Mouse (Mus musculus) MEL (cell line): ENCODE measurements around the gene Mrln. TPM values are rescaled to one million over a fixed set of nuclear protein-coding genes. Genes with fewer than 3 reads are reported as not detected.

Source experiments
- DNase-seq: peaks from one replicate; pipeline ENCODE4 v3.0.0; 2011; ENCODE audit warnings: low read depth, low spot score
- H3K27ac ChIP-seq: 2 replicates; pipeline ENCODE4 v1.5.1; 2012; ENCODE audit warnings: low read depth, mild to moderate bottlenecking, control low read depth, low read length, moderate library complexity; ENCODE audit not compliant: control insufficient read depth
- H3K27me3 ChIP-seq, 2 experiments: fragments of 150-350 bp in 1 of 2; sonication (generic) in 1 of 2; 2 replicates each; pipeline ENCODE4 v1.6.1; 2012; ENCODE audit warnings: low read length in 2 of 2, mild to moderate bottlenecking in 2 of 2, improper control_type of control experiment in 1 of 2, moderate library complexity in 1 of 2; ENCODE audit not compliant: insufficient read depth in 2 of 2, control insufficient read depth in 1 of 2
- H3K36me3 ChIP-seq, 2 experiments: 2 replicates each; pipeline ENCODE4 v1.6.1; 2012 to 2014; ENCODE audit warnings: low read length in 2 of 2, improper control_type of control experiment in 1 of 2, inconsistent platforms in 1 of 2, mild to moderate bottlenecking in 1 of 2; ENCODE audit not compliant: insufficient read depth in 2 of 2, control insufficient read depth in 1 of 2
- H3K4me1 ChIP-seq, 2 experiments: fragments of 150-350 bp in 1 of 2; sonication (generic) in 1 of 2; 2 replicates each; pipeline ENCODE4 v1.6.1; 2012; ENCODE audit warnings: low read length in 2 of 2, improper control_type of control experiment in 1 of 2, mild to moderate bottlenecking in 1 of 2; ENCODE audit not compliant: insufficient read depth in 2 of 2, control insufficient read depth in 1 of 2
- H3K4me3 ChIP-seq, 2 experiments: fragments of 150-350 bp in 1 of 2; sonication (generic) in 1 of 2; 2 replicates each; pipeline ENCODE4 v1.5.1; 2012; ENCODE audit warnings: low read depth in 2 of 2, low read length in 2 of 2, mild to moderate bottlenecking in 2 of 2, moderate library complexity in 2 of 2, control low read depth in 1 of 2, improper control_type of control experiment in 1 of 2; ENCODE audit not compliant: control insufficient read depth in 1 of 2, insufficient read depth in 1 of 2
- H3K79me2 ChIP-seq: 2 replicates; pipeline ENCODE4 v1.6.1; 2012; ENCODE audit warnings: mild to moderate bottlenecking, low read length, moderate library complexity; ENCODE audit not compliant: control insufficient read depth, poor library complexity, insufficient read depth
- H3K9ac ChIP-seq: 2 replicates; pipeline ENCODE4 v1.6.1; 2012; ENCODE audit warnings: low read depth, mild to moderate bottlenecking, control low read depth, low read length, moderate library complexity; ENCODE audit not compliant: control insufficient read depth, poor library complexity, severe bottlenecking
- H3K9me3 ChIP-seq: fragments of 150-350 bp; sonication (generic); replicated peaks from 2 replicates; pipeline ENCODE4 v1.6.1; 2012; ENCODE audit warnings: mild to moderate bottlenecking, low read length, improper control_type of control experiment, moderate library complexity; ENCODE audit not compliant: insufficient read depth
- CHD2 ChIP-seq: IDR thresholded peaks from 2 replicates; pipeline ENCODE4 v1.6.1; 2011; ENCODE audit warnings: low read length, improper control_type of control experiment
- CTCF ChIP-seq, 3 experiments: IDR thresholded peaks in 2 of 3; conservative IDR thresholded peaks in 1 of 3; 2 replicates each; pipeline ENCODE4 v1.5.1; 2011 to 2012; ENCODE audit warnings: low read length in 3 of 3, low read depth in 2 of 3, mild to moderate bottlenecking in 2 of 3, improper control_type of control experiment in 1 of 3, inconsistent platforms in 1 of 3, mixed read lengths in 1 of 3, moderate library complexity in 1 of 3; ENCODE audit not compliant: control insufficient read depth in 1 of 3, insufficient read depth in 1 of 3, poor library complexity in 1 of 3, severe bottlenecking in 1 of 3
- ELF1 ChIP-seq: IDR thresholded peaks from 2 replicates; pipeline ENCODE4 v1.6.1; 2014; ENCODE audit warnings: low read depth, mild to moderate bottlenecking, inconsistent platforms, low read length, improper control_type of control experiment, moderate library complexity
- EP300 ChIP-seq, 2 experiments: IDR thresholded peaks; 2 replicates each; pipeline ENCODE4 v1.6.1; 2011; ENCODE audit warnings: improper control_type of control experiment in 2 of 2, low read length in 2 of 2, low read depth in 1 of 2, mild to moderate bottlenecking in 1 of 2
- ETS1 ChIP-seq: IDR thresholded peaks from 2 replicates; pipeline ENCODE4 v1.6.1; 2012; ENCODE audit warnings: low read depth, mild to moderate bottlenecking, inconsistent platforms, low read length, improper control_type of control experiment, moderate library complexity
- GABPA ChIP-seq: IDR thresholded peaks from 2 replicates; pipeline ENCODE4 v1.6.1; 2012; ENCODE audit warnings: low read depth, mild to moderate bottlenecking, inconsistent platforms, low read length, improper control_type of control experiment, moderate library complexity
- KAT2A ChIP-seq: conservative IDR thresholded peaks from 2 replicates; pipeline ENCODE4 v1.6.1; 2012; ENCODE audit warnings: low read depth, low read length, improper control_type of control experiment, inconsistent platforms
- MAFK ChIP-seq: IDR thresholded peaks from 2 replicates; pipeline ENCODE4 v1.6.1; 2011; ENCODE audit warnings: low read depth, mild to moderate bottlenecking, low read length, improper control_type of control experiment, borderline replicate concordance
- MEF2A ChIP-seq: IDR thresholded peaks from 2 replicates; pipeline ENCODE4 v1.6.1; 2014; ENCODE audit warnings: low read depth, mild to moderate bottlenecking, inconsistent platforms, low read length, improper control_type of control experiment; ENCODE audit not compliant: poor library complexity, insufficient replicate concordance, severe bottlenecking; ENCODE audit errors: extremely low read depth
- MXI1 ChIP-seq: IDR thresholded peaks from 2 replicates; pipeline ENCODE4 v1.6.1; 2011; ENCODE audit warnings: mild to moderate bottlenecking, low read depth, low read length, improper control_type of control experiment
- MYB ChIP-seq: IDR thresholded peaks from 2 replicates; pipeline ENCODE4 v1.6.1; 2011; ENCODE audit warnings: mild to moderate bottlenecking, low read depth, low read length, improper control_type of control experiment
- MYC ChIP-seq: IDR thresholded peaks from 2 replicates; pipeline ENCODE4 v1.6.1; 2011; ENCODE audit warnings: low read depth, mild to moderate bottlenecking, low read length, improper control_type of control experiment, moderate library complexity
- NRF1 ChIP-seq: IDR thresholded peaks from 2 replicates; pipeline ENCODE4 v1.6.1; 2014; ENCODE audit warnings: low read depth, mild to moderate bottlenecking, inconsistent platforms, low read length, improper control_type of control experiment, moderate library complexity; ENCODE audit not compliant: poor library complexity, insufficient read depth, severe bottlenecking
- RAD21 ChIP-seq: IDR thresholded peaks from 2 replicates; pipeline ENCODE4 v1.6.1; 2011; ENCODE audit warnings: mild to moderate bottlenecking, low read depth, low read length, improper control_type of control experiment
- SMC3 ChIP-seq: IDR thresholded peaks from 2 replicates; pipeline ENCODE4 v1.6.1; 2011; ENCODE audit warnings: low read depth, low read length, improper control_type of control experiment
- TAL1 ChIP-seq: IDR thresholded peaks from 2 replicates; pipeline ENCODE4 v1.6.1; 2012; ENCODE audit warnings: mild to moderate bottlenecking, inconsistent platforms, low read length, moderate library complexity, mixed read lengths
- UBTF ChIP-seq: IDR thresholded peaks from 2 replicates; pipeline ENCODE4 v1.6.1; 2012; ENCODE audit warnings: low read depth, mild to moderate bottlenecking, inconsistent platforms, low read length, improper control_type of control experiment, moderate library complexity, borderline replicate concordance; ENCODE audit not compliant: insufficient read depth
- USF1 ChIP-seq: IDR thresholded peaks from 2 replicates; pipeline ENCODE4 v1.6.1; 2014; ENCODE audit warnings: low read depth, mild to moderate bottlenecking, inconsistent platforms, low read length, improper control_type of control experiment, moderate library complexity
- USF2 ChIP-seq, 2 experiments: IDR thresholded peaks; 2 replicates each; pipeline ENCODE4 v1.6.1; 2011 to 2012; ENCODE audit warnings: improper control_type of control experiment in 2 of 2, low read length in 2 of 2, borderline replicate concordance in 1 of 2, inconsistent platforms in 1 of 2, low read depth in 1 of 2, mild to moderate bottlenecking in 1 of 2; ENCODE audit not compliant: insufficient read depth in 1 of 2
- ZNF384 ChIP-seq: IDR thresholded peaks from 2 replicates; pipeline ENCODE4 v1.6.1; 2012; ENCODE audit warnings: low read depth, mild to moderate bottlenecking, inconsistent platforms, low read length, improper control_type of control experiment
- polyA plus RNA-seq, 2 experiments: library from polyadenylated mRNA; stranded (reverse) in 1 of 2; unstranded in 1 of 2; fragments of >175 nt in 1 of 2; fragments of >200 nt in 1 of 2; gene quantifications; 2 replicates each; pipeline versions ENCODE4 v1.2.1 to v1.2.4; 2012; ENCODE audit warnings: low replicate concordance in 2 of 2, low read depth in 1 of 2; ENCODE audit not compliant: insufficient read length in 2 of 2, insufficient read depth in 1 of 2, missing spikeins in 1 of 2
- total RNA-seq: library from RNA; depleted of rRNA; stranded (reverse); fragments of 300-350 nt; gene quantifications from 2 replicates; pipeline ENCODE4 v1.2.3, GENCODE M21; 2012

Mrln gene
- total and polyA plus RNA-seq, 3 experiments, result not detected

DNA sequence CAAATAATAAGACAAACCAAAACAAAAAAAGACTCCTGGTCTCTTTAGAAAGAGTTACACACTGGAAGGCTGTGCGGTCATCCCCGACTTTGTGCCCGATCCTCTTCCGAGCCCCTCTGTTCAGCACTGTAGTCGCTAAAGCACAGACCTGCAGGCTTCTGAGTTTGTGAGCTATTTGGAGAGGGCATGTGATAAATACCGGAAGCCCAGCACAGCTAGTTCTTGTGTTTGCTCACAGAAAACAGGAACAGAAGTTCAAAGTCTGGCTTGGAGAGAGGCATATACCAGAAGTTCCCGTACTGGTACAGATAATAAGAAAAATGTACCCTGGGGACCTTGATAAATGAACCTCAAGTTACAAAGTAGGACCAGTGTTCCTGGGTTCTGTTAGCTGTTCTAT, 9.2 kb upstream of the Mrln start (continued):
- peak; percentile 53 for TF ChIP-seq TAL1
- TF ChIP-seq ETS1, result peak; percentile 75
- TF ChIP-seq SMC3, result no peak
- TF ChIP-seq NRF1, result no peak
- no peak for TF ChIP-seq ZNF384
- TF ChIP-seq MYC, result peak; percentile 84; the same call in 1 of the 2 replicates
- TF ChIP-seq GABPA, result no peak
- no peak for TF ChIP-seq USF2 (IDR thresholded peaks at IDR 0.05; ENCODE audit: borderline replicate concordance in 1 of 2, insufficient read depth in 1 of 2, low read depth in 1 of 2, low read length in 2 of 2)
- no peak for TF ChIP-seq MYB
- peak; percentile 65 for TF ChIP-seq MXI1
- no peak for TF ChIP-seq UBTF
- TF ChIP-seq EP300 (IDR thresholded peaks at IDR 0.05; ENCODE audit: low read depth in 1 of 2, low read length in 2 of 2), result peak; percentile 34 to 54; a peak in 2 of 4 replicates
- peak; percentile 77 for TF ChIP-seq USF1
- no peak for TF ChIP-seq CHD2
- no peak for TF ChIP-seq MAFK
- TF ChIP-seq ELF1, result peak; percentile 87
- TF ChIP-seq, all 39 proteins: peak for 15

GRCm38 (mm10) chr10:70195786-70196185, 8.7 kb upstream of the Mrln start:
- DNase-seq, result peak; percentile 59
- Histone ChIP-seq H3K79me2 (no peaks in the 10 kb centered on the region), H3K27ac (peak overlapping the region; percentile 76), H3K27me3 (no peaks in the 10 kb centered on the region), H3K4me1 (peaks cover 0 to 20% of the 10 kb centered on the region in 2 experiments; a peak in 2 of 4 replicates), H3K4me3 (peak overlapping the region; percentile 4 to 31), H3K36me3 (peaks cover 0 to 14% of the 10 kb centered on the region in 2 experiments; a peak in 2 of 4 replicates), H3K9ac (peak overlapping the region; percentile 32; the same call in 1 of the 2 replicates), H3K9me3 (no peaks in the 10 kb centered on the region)
- TF ChIP-seq TAL1, result no peak
- peak; percentile 5 to 32 (median 15); a peak in 2 of 6 replicates for TF ChIP-seq CTCF (IDR thresholded peaks at IDR 0.05 in 2 of 3, conservative IDR thresholded peaks at IDR 0.05 in 1 of 3; ENCODE audit: control insufficient read depth in 1 of 3, insufficient read depth in 1 of 3, low read depth in 2 of 3, low read length in 3 of 3, poor library complexity in 1 of 3, severe bottlenecking in 1 of 3)
- peak; percentile 23 for TF ChIP-seq RAD21
- TF ChIP-seq MEF2A, result no peak
- no peak for TF ChIP-seq KAT2A
- no peak for TF ChIP-seq ELF1
- TF ChIP-seq MXI1, result no peak
